Comparison of ENCODE assay signal across 17 mouse cellular contexts in the genomic region with DNA sequence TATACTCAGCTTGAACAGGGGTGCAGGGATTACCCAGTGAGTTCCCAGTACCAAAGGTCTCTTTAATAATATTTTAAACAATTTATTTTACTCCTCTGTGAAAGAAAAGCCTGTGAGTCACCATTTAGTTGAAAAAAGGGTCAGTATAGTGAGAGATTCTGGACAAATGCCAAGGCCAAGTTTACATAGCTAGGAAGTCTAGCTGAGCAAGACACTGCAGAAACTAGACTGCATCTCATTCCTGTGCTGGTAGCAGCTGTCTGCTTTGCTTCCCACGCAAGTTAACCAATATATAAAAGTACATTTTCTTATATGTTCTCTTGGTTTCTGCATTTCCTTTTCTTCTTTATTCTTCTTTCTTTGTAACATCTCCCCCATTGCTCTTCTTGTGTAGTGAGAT. TPM values are rescaled to one million over a fixed set of nuclear protein-coding genes. Genes with fewer than 3 reads are reported as not detected.
A peak's percentile ranks its signal among the peaks of the same experiment; 100 is the strongest.
DNase-seq lines count a peak whose midpoint lies in the region; ATAC-seq lines count a peak whose summit lies in the region.
"Had no signal": no experiment of that assay in that cellular context is flagged by ENCODE, and none has a peak within 500 bp of the region (broad histone marks: within the 10 kb centered on the region; RNA-seq: fewer than 3 reads in every experiment).

No protein-coding gene starts in this region.

- 0 out of 2 replicates have a peak, but pooled peaks have one; percentile 31 for ATAC-seq in kidney, embryonic 15.5 days (replicated peaks; ENCODE audit: low FRiP score)
- peak; percentile 79 for ATAC-seq in stomach, embryonic 14.5 days (ENCODE audit: insufficient number of reproducible peaks, insufficient read depth, low FRiP score, low read depth)
- no peak for ATAC-seq in liver, embryonic 11.5 days (replicated peaks; ENCODE audit: low FRiP score)

- no peaks in the 10 kb centered on the region for H3K9me3 ChIP-seq in kidney, embryonic 15.5 days (replicated peaks)
- H3K9me3 ChIP-seq in stomach, embryonic 14.5 days (ENCODE audit: control insufficient read depth, low read depth, low read length): no peaks in the 10 kb centered on the region
- no peaks in the 10 kb centered on the region for H3K9me3 ChIP-seq in liver, embryonic 11.5 days (ENCODE audit: control insufficient read depth, low read length)
- H3K9me3 ChIP-seq: hindbrain, embryonic 10.5 days; limb, embryonic 15.5 days; megakaryocyte, embryonic 14.5 days had no signal

- peak overlapping the region; percentile 76 for H3K27ac ChIP-seq in kidney, embryonic 15.5 days
- peak overlapping the region; percentile 84 for H3K27ac ChIP-seq in stomach, embryonic 14.5 days (ENCODE audit: low read length)
- no peak overlapping the region for H3K27ac ChIP-seq in liver, embryonic 11.5 days (ENCODE audit: low read depth, low read length)
- H3K27ac ChIP-seq: hindbrain, embryonic 10.5 days; limb, embryonic 15.5 days had no signal

- no peaks in the 10 kb centered on the region for H3K36me3 ChIP-seq in kidney, embryonic 15.5 days
- H3K36me3 ChIP-seq in stomach, embryonic 14.5 days (ENCODE audit: control insufficient read depth, insufficient read depth, low read length): no peaks in the 10 kb centered on the region
- H3K36me3 ChIP-seq in liver, embryonic 11.5 days (ENCODE audit: control insufficient read depth, insufficient read depth, low read length): no peaks in the 10 kb centered on the region
- H3K36me3 ChIP-seq: hindbrain, embryonic 10.5 days; limb, embryonic 15.5 days had no signal

- peaks cover 38% of the 10 kb centered on the region for H3K4me1 ChIP-seq in kidney, embryonic 15.5 days
- H3K4me1 ChIP-seq in stomach, embryonic 14.5 days (ENCODE audit: control insufficient read depth, insufficient read depth, low read length): peaks cover 16% of the 10 kb centered on the region
- H3K4me1 ChIP-seq in liver, embryonic 11.5 days (replicated peaks; ENCODE audit: control insufficient read depth, insufficient read depth, low read length): no peaks in the 10 kb centered on the region; the same call in 1 of the 2 replicates
- H3K4me1 ChIP-seq: hindbrain, embryonic 10.5 days had no signal

- WGBS in kidney, embryonic 15.5 days: 51% methylated on average over 1 of the region's 1 CpGs
- WGBS in stomach, embryonic 14.5 days: 10% methylated on average over 1 of the region's 1 CpGs
- WGBS in liver, embryonic 11.5 days: 71% methylated on average over 1 of the region's 1 CpGs

- no peak overlapping the region for H3K9ac ChIP-seq in kidney, embryonic 15.5 days
- no peak overlapping the region for H3K9ac ChIP-seq in stomach, embryonic 14.5 days (replicated peaks; ENCODE audit: low read depth, low read length)
- H3K9ac ChIP-seq in liver, embryonic 11.5 days (ENCODE audit: low read depth, low read length): no peak overlapping the region
- H3K9ac ChIP-seq: limb, embryonic 15.5 days had no signal

- no peaks in the 10 kb centered on the region for H3K27me3 ChIP-seq in kidney, embryonic 15.5 days
- H3K27me3 ChIP-seq in stomach, embryonic 14.5 days (ENCODE audit: control insufficient read depth, insufficient read depth, low read length): no peaks in the 10 kb centered on the region
- H3K27me3 ChIP-seq in liver, embryonic 11.5 days (replicated peaks; ENCODE audit: control insufficient read depth, insufficient read depth, low read length): no peaks in the 10 kb centered on the region
- H3K27me3 ChIP-seq: limb, embryonic 15.5 days; megakaryocyte, embryonic 14.5 days had no signal

- H3K4me2 ChIP-seq in kidney, embryonic 15.5 days: peak overlapping the region; percentile 24; the same call in 1 of the 2 replicates
- no peak overlapping the region for H3K4me2 ChIP-seq in stomach, embryonic 14.5 days (replicated peaks; ENCODE audit: low read depth, low read length)
- no peak overlapping the region for H3K4me2 ChIP-seq in liver, embryonic 11.5 days
- H3K4me2 ChIP-seq: limb, embryonic 15.5 days had no signal

- DNase-seq in kidney, postnatal 4 days: no peak
- peak; percentile 59 for DNase-seq in lung, postnatal 10 days
- no peak for DNase-seq in lung, postnatal 14 days
- DNase-seq in brain, adult 2 months (ENCODE audit: low read depth, low spot score): peak; percentile 67
- DNase-seq in liver, embryonic 11.5 days (ENCODE audit: low spot score): no peak
- DNase-seq in gastrocnemius, adult 18-20 months (ENCODE audit: low spot score): no peak
- DNase-seq: adrenal gland, postnatal 25 days; cerebellum, adult 11 months had no signal

- H3K4me3 ChIP-seq in kidney, embryonic 15.5 days (replicated peaks): peak overlapping the region; percentile 26
- no peak overlapping the region for H3K4me3 ChIP-seq in stomach, embryonic 14.5 days (ENCODE audit: low read depth, low read length)
- H3K4me3 ChIP-seq in liver, embryonic 11.5 days (ENCODE audit: low read depth, low read length): no peak overlapping the region
- H3K4me3 ChIP-seq: hindbrain, embryonic 10.5 days; limb, embryonic 15.5 days; megakaryocyte, embryonic 14.5 days had no signal

RNA-seq across cellular contexts. Expression of gene Tmem52b, which starts 1.1 kb away (rescaled TPM):
- polyA plus RNA-seq in kidney, embryonic 15.5 days (2015; fragmentation: Nextera tagmentation; extraction: Ambion mirVana): 44.7 and 45.4 TPM in 2 replicates
- polyA plus RNA-seq in stomach, embryonic 14.5 days (2014; fragmentation: Nextera tagmentation; extraction: Ambion mirVana): not detected in 2 replicates
- not detected in 2 replicates for polyA plus RNA-seq in liver, embryonic 11.5 days (2014; fragmentation: Nextera tagmentation; extraction: Ambion mirVana)
- total RNA-seq in gastrocnemius, adult 18-20 months (2021): not detected
- total RNA-seq: adrenal gland, postnatal 25 days; heart, adult 8-10 months had no signal
- polyA plus RNA-seq: cortical plate, adult 2 months; hindbrain, embryonic 10.5 days; large intestine, adult 2 months; testis, adult 2 months had no signal

RNA-seq across cellular contexts. Expression of gene Olr1, which starts 6.4 kb away (rescaled TPM):
- 0.17 TPM in 1 of 2 replicates, not detected in the other for polyA plus RNA-seq in kidney, embryonic 15.5 days (2015; fragmentation: Nextera tagmentation; extraction: Ambion mirVana)
- not detected in 2 replicates for polyA plus RNA-seq in stomach, embryonic 14.5 days (2014; fragmentation: Nextera tagmentation; extraction: Ambion mirVana)
- polyA plus RNA-seq in liver, embryonic 11.5 days (2014; fragmentation: Nextera tagmentation; extraction: Ambion mirVana): 0.71 and 1.1 TPM in 2 replicates
- total RNA-seq in gastrocnemius, adult 18-20 months (2021): under 1 TPM in 1 of 2 experiments, not detected in 1; 0.31 TPM
- total RNA-seq: adrenal gland, postnatal 25 days had no signal
- polyA plus RNA-seq: cortical plate, adult 2 months; hindbrain, embryonic 10.5 days; large intestine, adult 2 months; limb, embryonic 15.5 days had no signal

RNA-seq across cellular contexts. Expression of gene Gabarapl1, which starts 19.6 kb away (rescaled TPM):
- 60.8 and 62.8 TPM in 2 replicates for polyA plus RNA-seq in kidney, embryonic 15.5 days (2015; fragmentation: Nextera tagmentation; extraction: Ambion mirVana)
- 13.2 and 15.6 TPM in 2 replicates for polyA plus RNA-seq in stomach, embryonic 14.5 days (2014; fragmentation: Nextera tagmentation; extraction: Ambion mirVana)
- polyA plus RNA-seq in liver, embryonic 11.5 days (2014; fragmentation: Nextera tagmentation; extraction: Ambion mirVana): 16.6 and 17.7 TPM in 2 replicates
- 100 to 1,000 TPM in 1 of 2 experiments, 10 to 100 TPM in 1; 61.3 to 105 TPM for total RNA-seq in gastrocnemius, adult 18-20 months (2021)

Comparison
In these comparisons a context has a peak if more than half of its experiments do, and no peak if none do; other contexts are left out.
1. DNase-seq: peak in lung, postnatal 10 days (single experiment) and brain, adult 2 months (single experiment); none in kidney, postnatal 4 days (0 of 2), lung, postnatal 14 days (single experiment), liver, embryonic 11.5 days (single experiment) and gastrocnemius, adult 18-20 months (single experiment).
2. RNA of gene Tmem52b, which starts 1.1 kb away (polyA plus RNA-seq): 44.7 to 45.4 TPM in kidney, embryonic 15.5 days; not detected in stomach, embryonic 14.5 days and not detected in liver, embryonic 11.5 days; every median in the first group is over 10 times any median in the second.